Mouse (Mus musculus): ENCODE results near the gene 6430550D23Rik. TPM values are rescaled to one million over a fixed set of nuclear protein-coding genes. Genes with fewer than 3 reads are reported as not detected.
A peak's percentile ranks its signal among the peaks of the same experiment; 100 is the strongest.
"Not testable (repeated sequence)": the region's sequence is repeated elsewhere in the genome, so short reads cannot be mapped to it uniquely, and the experiment has no call there.

The 6430550D23Rik gene
- total RNA-seq, 1 experiment from 2014 or later = 2.9 TPM

DNA sequence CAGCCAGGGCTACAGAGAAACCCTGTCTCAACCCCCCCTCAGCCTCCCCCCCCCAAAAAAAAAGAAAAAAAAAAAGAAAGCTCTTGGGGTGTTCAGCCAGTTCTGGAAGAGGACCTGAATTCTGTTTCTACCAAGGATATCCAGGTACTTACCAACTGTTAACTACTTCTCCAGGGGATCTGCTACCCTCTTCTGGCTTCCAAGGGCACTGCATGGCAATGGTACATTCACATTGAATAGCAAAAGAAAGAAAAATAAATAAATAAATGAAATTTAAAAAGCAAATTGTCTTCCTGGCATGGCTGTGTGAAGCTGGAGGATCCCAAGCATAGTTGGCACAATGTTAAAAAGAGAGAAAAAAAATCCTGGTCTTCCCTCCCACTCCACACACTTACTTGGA lies 55.8 kb downstream of the 6430550D23Rik start:
- DNase-seq = peak; percentile 78

DNA sequence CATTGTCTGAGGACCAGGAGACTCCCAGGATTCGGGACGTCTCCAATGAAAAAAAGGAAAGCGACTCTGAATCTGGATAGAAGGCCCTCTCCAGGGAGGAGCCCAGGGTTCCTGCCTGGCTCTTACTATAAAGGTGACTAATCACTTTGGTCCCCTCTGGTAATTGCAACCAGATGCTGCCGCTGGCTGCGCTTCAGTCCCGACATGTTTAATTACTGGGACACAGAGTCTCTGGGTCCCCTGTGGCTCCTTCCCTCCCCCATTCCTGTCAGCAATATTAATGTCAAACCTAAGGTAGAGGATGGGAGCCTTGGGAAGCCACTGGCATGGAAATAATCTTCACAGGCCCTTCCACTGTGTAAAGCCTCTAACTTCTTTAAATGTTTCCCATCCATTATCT lies 58.4 kb downstream of the 6430550D23Rik start:
- no peak for DNase-seq

DNA sequence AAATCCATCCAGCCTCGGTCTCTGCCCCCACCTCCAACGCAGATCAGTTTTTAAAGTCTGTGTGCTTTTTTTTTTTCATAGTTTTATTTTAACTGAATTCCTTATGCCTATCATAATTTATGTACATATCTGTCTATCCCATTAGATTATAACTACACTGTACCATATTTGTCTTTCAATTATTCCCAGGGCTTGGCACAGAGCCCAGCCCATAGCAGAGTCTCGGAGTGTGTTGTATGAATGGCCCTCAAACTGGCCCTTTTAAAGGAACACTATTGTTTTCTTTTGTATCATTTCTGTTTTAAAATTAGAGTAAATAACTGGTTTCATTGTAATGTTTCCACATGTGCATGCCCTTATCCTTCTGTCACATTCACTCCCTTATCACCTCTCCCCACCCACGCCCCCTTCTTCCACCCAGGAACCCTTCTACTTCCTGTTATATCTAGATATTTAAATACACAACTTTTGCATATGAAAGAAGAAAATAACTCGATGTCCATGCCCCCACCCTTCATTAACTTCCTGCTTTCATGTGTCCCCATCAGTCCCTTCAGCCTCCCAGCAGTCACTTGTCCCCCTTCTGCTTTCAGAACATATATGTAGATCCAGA lies 60.3 kb downstream of the 6430550D23Rik start:
- no peak for DNase-seq

DNA sequence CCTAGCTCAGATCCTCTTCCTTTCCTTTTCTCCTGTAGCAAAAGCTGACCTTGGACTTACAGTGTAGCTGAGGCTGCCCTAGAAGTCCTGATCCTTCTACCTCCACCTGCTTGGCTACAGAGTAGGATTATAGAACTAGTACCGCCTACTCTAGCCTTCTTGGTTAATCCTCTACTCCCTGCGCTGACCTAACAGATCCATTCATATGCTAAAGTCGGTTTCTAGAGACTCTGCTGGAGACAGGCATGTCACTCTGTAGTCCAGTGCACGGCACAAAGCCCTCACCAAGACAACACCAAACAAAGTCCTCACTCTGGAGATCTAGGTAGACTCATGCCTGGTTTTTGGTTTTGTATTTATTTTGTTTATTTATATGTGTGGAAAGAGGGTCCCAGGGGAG lies 61.3 kb downstream of the 6430550D23Rik start:
- DNase-seq = no peak

DNA sequence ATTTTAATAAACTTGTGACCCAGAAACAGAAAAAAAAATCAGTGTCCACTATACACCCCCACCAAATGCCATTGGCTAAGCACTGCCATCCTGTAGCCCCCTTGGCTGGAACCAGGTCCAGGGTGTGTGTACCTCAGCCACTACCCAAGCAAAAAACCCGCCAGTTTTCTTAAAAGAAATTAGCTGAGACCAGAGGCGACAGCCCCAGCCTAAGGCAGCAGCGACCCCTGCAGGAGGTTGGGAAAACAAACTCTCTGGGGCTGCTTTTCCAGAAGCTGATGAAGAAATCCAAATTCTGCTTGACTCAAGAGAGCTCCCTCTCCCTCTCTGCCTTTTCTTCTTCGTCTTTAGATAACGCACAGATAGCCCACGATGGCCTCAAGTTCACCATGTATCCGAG lies 61.7 kb downstream of the 6430550D23Rik start:
- DNase-seq = peak; percentile 92

DNA sequence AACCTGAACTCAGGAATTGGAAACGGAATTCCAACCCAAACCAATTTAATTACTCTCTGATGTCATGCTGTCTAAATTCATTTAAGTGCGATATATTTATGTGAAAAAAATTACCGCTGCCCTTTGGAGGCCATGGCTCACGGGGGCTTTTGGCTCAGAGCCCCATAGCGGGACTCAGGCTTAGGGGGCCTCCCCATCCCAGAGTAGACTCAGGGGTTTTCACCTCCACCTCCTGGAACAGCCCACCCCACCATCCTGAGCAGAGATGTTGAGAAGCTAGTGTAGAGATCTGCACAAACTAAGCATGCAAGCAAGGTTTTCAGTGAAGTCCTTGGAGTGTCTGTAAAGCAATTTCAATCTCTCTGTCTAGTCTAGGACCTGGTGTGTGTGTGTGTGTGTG lies 62.2 kb downstream of the 6430550D23Rik start:
- DNase-seq = no peak

DNA sequence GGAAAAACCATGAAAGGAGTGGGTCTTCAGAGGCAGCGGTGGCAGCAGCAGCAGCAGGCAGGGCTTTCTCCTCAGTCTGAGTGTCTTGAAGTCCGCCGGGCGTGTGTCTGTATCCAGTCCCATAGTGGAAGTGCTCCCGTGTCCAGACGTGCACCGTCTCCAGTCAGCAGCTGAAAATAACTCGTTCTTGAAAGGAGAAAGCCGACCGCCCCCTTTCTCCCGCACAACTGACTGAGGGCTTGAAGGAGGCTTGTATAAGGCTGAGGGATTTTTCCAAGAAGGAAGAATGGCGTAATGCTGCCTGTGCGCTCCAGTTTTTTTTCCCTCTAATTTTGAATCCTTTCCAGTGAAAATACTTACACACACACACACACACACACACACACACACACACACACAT lies 62.7 kb downstream of the 6430550D23Rik start, which contains the start of gene Gdf5:
Gdf5 (minus strand) TSS at position 244 of the 400 bp plus-strand sequence.
- DNase-seq = no peak

DNA sequence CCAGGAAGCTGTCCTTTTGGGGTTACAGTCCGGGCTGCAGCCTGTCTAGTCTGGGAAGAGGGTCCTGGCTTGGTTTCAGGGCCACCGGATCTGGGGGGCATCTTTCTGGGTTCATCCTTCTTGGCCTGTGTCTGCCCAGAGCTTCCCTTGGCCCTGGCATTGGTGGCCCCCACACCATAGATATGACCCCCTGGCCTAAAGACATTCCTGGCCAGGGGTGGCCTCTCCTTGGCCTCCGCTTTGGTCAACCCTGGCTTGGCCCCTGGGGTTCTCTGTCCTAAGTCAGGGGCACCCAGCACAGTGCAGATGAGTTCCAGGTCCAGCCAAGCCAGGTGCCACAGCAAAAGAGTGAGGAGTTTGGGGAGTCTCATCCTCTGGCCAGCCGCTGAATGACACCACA lies 63.1 kb downstream of the 6430550D23Rik start:
- no peak for DNase-seq

DNA sequence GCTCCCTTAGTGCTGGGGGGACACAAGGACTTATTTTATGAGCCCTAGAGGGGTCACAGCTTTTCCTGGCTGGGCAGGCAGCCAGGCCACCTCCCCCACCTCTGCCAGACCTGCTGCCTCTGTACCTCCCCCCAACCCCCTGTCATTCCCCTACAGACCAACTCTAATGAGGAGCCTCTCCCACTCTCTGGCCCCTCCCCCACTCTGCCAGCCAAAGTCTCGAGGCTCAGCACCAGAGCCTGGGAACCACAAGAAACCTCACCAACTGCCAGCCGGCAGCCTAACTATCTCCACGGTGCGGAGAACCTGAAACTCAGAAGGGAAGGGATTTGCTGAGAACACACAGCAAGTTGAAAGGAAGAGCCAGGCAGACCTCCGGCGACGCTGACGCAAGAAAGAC lies 64.3 kb downstream of the 6430550D23Rik start:
- no peak for DNase-seq

DNA sequence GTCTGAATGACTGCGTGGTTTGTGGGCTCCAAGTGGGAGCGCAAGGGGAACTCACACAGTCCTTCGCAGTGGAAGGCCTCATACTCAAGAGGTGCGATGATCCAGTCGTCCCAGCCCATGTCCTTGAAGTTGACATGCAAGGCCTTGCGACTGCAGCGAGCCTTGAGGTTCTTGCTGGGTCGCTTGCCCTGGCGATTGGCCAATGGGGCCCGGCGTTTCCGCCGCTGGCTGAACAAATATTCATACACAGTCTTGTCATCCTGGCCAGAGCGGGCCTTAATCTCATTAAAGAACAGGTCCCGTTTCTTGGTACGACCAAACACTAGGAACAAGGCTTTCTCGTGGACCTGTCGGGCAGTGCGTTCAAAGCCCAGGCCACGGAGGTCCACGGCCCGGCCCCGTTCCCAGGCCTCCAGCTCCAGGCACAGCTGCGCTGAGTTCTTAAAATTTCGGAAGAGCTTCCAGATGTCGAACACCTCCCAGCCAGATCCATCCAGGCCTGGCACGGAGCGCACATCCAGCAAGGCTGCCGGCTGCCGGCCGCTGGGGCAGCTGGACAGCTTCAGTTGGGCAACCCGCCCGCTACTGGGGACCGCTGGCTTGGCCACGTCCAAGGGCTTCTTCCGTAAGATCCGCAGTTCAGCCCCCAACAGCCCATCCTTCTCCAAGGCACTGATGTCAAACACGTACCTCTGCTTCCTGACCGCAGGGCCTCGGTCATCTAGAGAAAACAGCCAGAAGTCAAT lies 65.9 kb downstream of the 6430550D23Rik start:
- peak; percentile 87 for DNase-seq

DNA sequence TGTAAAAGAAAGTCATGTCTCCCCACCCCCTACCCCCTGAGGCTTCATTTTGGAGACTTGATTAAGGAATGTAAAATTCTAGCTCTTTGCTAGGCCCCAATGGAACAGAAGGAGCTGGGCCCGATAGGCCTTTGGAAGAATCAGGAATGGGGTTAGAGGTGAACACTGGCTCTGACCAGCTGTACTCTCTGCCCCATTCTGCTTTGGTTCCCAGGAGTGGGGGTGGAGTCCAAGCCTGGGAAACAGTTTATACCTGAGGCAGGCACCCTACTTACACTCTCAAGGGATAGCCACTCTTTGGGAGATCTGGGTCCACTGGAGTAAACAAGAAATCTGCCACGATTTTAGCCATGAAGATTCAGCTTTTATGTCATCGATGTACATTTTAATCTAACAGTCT lies 67.1 kb downstream of the 6430550D23Rik start, which contains the start of gene Gm15557:
Gm15557 (plus strand) TSS at position 48 of the 400 bp plus-strand sequence.
- no peak for DNase-seq

DNA sequence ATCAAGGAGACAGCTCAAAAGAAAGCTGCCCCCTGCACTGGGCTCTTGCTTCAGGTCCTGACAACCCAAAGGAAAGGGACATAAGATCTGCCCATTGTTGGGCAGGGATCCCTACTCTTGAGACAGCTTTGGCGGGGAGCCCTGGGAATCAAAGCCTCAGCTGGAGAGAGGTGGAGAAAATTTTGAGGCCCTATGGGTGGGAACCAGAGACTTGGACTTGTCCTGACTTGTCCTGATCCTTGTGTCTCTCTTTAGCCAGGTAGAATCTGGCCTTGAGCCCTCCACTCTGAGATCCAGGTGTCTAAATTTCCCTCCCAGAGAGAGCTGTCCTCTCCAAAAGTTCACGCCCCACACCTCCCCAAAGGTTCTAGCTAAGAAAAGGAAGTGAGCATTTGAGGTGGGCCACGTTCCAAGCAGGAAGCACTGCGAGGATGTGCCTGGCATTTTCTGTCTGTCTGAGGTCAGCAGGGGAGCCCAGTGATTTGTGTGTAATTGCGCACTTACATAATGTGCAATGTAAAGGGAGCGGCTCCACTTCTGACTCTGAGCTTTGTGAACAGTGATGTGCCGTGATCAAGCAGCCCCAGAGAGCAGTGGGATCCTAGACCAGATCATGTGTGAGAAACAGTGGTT lies 67.8 kb downstream of the 6430550D23Rik start:
- peak; percentile 23 for DNase-seq

DNA sequence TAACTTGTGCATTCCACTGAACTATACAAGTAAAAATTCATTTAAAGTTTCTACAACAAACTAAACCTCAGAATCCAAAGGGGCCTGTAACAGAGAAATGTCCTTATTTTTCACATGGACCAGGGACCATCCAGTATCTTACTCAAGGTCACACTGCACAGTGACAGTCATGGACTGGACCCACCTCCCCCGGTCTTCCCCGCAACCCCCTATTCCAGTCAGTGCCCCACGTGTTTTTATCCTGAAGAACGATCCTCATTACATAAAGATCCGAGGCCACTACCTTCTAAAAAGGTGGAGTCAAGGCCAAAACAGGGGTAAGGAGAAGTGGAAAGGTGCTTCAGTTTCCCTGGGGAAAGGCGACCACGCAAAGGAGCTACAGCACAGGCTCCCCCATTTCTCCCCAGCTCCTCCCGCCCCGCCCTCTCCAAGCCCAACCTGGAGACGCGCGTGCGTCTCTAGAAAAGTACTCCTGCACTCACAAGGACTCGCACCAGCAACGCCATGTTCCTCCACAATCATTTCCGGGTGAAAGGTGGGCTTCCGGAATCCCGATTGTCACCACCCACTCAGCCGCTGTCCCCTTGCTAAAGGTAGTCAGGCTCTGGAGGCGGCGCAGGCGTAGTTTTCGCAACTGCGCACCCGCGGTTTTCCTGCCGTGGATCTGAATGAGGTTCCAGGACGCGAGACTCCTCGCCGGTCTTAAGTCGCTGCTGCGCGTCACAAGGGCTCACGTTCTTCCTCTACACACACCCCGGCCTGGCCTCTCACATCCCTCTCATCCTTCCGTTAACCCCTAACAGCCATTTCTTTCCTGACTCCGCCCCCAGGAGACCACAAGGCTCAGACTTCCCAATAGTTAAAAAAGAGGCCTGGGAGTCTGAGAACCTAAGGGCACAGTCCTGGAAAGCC lies 78.0 kb downstream of the 6430550D23Rik start, which contains the start of gene Uqcc1:
Uqcc1 (minus strand) TSS at position 780 of the 912 bp plus-strand sequence.
- DNase-seq = peak; percentile 96

DNA sequence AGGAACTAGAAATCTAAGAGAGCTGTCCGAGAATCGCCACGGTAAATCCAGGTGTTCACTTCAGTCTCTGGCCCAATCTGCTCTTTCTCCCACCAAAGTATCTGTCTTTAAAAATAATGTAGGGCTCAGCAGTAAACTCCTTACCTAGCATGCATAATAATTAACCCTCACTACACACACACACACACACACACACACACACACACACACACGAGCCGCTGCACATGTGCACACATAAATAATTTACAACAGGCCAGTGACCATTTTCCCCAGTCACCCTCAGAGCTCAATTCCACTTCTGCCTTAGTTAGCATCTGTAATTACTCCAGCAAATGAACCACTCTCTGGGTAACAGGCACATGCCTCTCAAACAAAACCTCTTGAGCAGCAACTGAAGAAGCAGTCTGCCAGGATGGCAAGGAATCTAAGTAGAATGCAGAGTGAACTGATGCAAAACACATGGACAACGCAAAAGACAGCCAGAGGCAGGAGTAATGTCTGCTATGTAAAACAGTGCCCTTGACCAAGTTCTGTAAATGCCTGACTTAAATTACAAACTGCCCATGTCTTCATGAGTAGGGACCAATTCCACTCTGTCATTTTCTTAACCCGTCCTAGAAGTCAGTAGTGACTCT lies 78.9 kb downstream of the 6430550D23Rik start:
- no peak for DNase-seq

DNA sequence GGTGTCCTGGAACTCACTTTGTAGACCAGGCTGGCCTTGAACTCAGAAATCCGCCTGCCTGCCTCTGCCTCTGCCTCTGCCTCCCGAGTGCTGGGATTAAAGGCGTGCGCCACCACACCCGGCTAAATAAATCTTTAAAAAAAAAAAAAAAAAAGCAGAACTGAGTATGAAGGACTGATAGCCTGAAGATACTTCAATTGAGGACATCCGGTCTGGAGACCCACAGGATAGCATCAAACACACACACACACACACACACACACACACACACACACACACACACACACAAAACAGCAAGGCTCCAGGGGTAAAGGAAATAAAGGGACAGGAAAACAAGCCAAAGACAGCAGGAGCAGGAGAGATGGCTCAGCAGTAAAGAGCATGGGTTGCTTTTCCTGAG lies 82.6 kb downstream of the 6430550D23Rik start:
- not testable (repeated sequence) for DNase-seq

Other genes with a start within 250 kb of the 6430550D23Rik start
- gene Mmp24, start 232.6 kb downstream of the 6430550D23Rik start, total RNA-seq (2021) = 2.6 and 3.4 TPM in 2 replicates
- 81.1 and 87.2 TPM in 2 replicates for gene BC029722, start 188.6 kb downstream of the 6430550D23Rik start, total RNA-seq (2021)
- gene Eif6, start 181.1 kb downstream of the 6430550D23Rik start, total RNA-seq (2021) = 113 and 133 TPM in 2 replicates
- not detected in 2 replicates for gene Fam83c, start 173.1 kb downstream of the 6430550D23Rik start, total RNA-seq (2021)
- 141 and 154 TPM in 2 replicates for gene Uqcc1, start 77.7 kb downstream of the 6430550D23Rik start, total RNA-seq (2021)
- not detected in 2 replicates for gene Gm15557, start 67.2 kb downstream of the 6430550D23Rik start, total RNA-seq (2021)
- gene Gdf5, start 62.6 kb downstream of the 6430550D23Rik start, total RNA-seq (2021) = 1.1 and 1.8 TPM in 2 replicates
- gene Cep250, start 51.5 kb downstream of the 6430550D23Rik start, total RNA-seq (2021) = 13.1 and 14.9 TPM in 2 replicates
- 179 and 180 TPM in 2 replicates for gene Ergic3, start 68 bp upstream of the 6430550D23Rik start, total RNA-seq (2021)
- not detected in 2 replicates for gene Fer1l4, start 45.0 kb upstream of the 6430550D23Rik start, total RNA-seq (2021)
- gene Spag4, start 57.2 kb upstream of the 6430550D23Rik start, total RNA-seq (2021) = 4.2 and 6.0 TPM in 2 replicates
- 42.4 and 48.1 TPM in 2 replicates for gene Cpne1, start 104.0 kb upstream of the 6430550D23Rik start, total RNA-seq (2021)
- gene Rbm12, start 104.0 kb upstream of the 6430550D23Rik start, total RNA-seq (2021) = 30.4 and 32.4 TPM in 2 replicates
- 18.3 and 23.2 TPM in 2 replicates for gene Gm28036, start 119.1 kb upstream of the 6430550D23Rik start, total RNA-seq (2021)
- gene Romo1, start 136.1 kb upstream of the 6430550D23Rik start, total RNA-seq (2021) = 378 and 386 TPM in 2 replicates
- gene Nfs1, start 136.2 kb upstream of the 6430550D23Rik start, total RNA-seq (2021) = 71.2 and 77.5 TPM in 2 replicates
- gene Rbm39, start 172.3 kb upstream of the 6430550D23Rik start, total RNA-seq (2021) = 338 and 382 TPM in 2 replicates
- 40.9 and 44.4 TPM in 2 replicates for gene Phf20, start 188.5 kb upstream of the 6430550D23Rik start, total RNA-seq (2021)